Mouse (Mus musculus) kidney, adult 18-20 months (tissue): ENCODE data around the gene Mtg1.

ENCODE experiments used
- DNase-seq: peaks from one replicate; pipeline ENCODE4 v3.0.0; 2021

Mtg1 gene

DNA sequence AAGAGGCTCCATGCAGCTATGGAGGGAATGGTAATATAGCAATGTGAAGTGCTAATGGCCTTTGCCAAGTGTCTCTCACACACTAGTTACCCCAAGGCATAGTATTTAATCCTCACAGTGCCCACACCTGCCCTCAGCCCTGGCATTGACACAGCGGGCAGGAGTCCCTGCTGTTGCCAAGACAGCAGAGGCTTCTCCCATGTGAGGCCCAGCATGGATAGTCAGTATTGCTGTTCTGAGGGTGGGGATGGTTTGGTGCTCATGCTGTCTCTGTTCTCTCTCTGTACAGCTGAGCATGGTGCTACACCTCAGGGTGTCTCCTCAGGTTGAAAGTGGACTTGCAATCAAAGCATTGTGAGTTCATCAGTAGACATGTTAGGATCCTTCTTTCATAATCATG is 53.1 kb downstream of the Mtg1 start:
- DNase-seq: no peak

DNA sequence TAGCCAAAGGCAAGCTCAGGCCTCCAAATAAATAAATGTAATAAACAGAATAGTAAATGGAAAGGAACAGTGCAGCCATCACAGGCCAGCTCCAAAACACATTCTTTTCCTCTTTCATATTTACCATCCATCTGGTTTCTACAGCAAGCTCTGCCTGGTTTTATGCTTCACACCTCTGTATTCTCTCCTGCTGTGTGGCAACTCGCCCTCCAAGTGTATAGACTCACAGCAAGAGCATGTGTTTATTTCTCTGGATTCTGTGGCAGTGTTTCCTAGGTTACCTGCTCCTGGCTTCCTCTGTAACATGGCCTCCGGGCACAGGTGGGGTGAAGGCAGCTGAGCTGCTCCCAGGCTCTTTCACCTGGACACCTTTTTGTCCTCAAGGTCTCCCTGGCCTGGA is 55.1 kb downstream of the Mtg1 start:
- DNase-seq: no peak

DNA sequence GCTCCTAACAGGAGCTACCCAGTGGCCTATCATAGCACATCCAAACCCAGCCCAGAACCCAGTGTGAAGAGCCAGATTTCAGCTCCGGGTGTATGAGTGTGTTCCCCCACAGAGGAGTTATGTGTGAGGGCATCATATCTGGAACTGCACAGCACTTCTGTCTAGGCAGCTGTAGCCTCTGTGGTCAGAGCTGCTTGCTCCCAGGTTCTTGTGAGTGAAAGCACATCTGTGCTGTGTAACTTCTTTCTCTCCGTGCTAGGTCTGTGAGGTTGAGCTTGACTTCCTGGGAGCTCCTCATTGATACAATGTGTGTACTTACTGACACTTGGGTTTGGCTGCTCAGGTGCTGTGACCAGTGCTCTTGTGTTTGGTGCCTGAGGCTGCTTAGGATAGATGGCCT is 55.5 kb downstream of the Mtg1 start:
- DNase-seq: no peak

DNA sequence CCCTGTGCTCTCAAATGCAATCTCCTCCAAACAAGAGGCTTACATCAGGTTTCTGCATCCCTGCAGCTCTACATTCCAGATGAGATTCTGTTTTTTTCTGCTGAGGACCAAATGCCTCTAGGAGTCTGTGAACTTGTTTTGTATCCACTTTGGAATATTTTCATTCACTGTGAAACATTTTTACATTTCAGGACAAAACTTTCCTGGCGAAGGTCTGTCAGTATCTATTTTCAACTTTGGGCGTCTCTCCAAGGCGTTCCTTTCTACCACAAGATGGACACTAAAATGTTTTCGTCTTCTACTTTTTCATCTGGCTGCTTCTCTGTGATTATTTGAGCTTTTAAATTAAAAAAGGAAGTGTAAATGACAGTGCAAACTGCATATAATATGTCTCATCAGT is 56.7 kb downstream of the Mtg1 start:
- no peak for DNase-seq

DNA sequence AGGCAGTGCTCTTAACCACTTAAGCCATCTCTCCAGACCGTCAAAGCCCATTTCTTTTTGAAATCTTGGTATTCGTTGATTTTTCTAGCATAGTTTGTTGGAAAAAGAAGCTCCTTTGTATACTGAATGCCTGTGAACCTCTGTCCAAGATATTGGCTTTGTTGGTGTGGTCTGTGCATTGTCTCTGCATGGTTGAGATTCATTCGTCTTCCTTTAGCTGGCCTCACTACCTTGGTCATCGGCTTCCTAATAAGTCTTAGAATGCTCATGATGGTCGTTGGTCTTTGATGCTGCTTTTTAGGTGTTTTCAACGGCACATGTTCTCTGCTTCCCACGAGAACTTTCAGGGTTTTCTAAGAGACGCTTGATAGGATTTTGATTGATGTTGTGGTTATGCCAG is 58.6 kb downstream of the Mtg1 start:
- DNase-seq: no peak
